Mouse (Mus musculus): ENCODE measurements around the gene S100a13.

DNA sequence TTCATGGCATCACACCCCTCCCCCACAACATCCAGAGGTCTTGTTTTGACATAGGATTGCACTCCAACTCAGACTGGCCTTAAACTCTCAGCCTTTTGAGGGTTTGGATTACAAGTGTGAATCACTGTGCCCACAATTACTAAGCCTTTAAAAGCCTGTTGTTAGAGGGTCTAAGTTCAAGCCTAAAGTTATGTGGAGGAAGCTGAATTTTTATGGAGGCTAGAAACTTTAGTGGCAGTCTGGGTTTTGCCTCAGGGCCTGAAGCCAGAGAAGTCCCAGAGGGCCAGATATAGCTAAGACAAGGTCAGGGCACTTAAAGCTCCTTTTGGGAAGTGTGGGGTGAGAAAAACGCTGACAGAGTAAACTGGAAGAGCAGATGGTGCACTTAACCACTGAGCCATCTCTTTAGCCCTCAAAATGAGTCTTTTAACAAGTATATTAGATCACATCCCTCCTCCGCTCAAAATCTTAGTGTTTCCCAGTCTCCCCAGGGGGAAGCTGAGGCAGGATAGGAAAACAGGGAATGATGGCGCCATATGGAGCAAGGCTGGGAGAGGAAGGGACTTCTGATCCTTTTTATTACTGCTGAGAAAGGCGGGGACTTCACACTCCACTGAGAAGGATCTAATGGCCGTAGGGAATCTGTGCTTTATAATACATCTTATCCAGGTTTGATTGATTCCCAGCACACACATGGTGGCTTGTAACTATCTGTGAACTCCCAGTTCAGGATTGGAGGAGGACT is 35.6 kb downstream of the S100a13 start:
- no peak for TF ChIP-seq CTCF (IDR thresholded peaks at IDR 0.05; ENCODE audit: extremely low read depth, insufficient read depth, low read length)
- TF ChIP-seq POLR2A (IDR thresholded peaks at IDR 0.05; ENCODE audit: extremely low read depth, insufficient read depth, low read length): no peak
